Mouse (Mus musculus): ENCODE measurements around the gene Rpl31.

GRCm38 (mm10) chr1:39376726-39377240 is 9.1 kb downstream of the Rpl31 start:
- no peak for TF ChIP-seq MAX (IDR thresholded peaks at IDR 0.05)
- TF ChIP-seq CTCF (IDR thresholded peaks at IDR 0.05; ENCODE audit: control insufficient read depth, insufficient read depth, insufficient read length), result no peak
- no peak for TF ChIP-seq MYOD1 (IDR thresholded peaks at IDR 0.05; ENCODE audit: control insufficient read depth, insufficient read length, low read depth)
- TF ChIP-seq USF1 (IDR thresholded peaks at IDR 0.05; ENCODE audit: low read depth), result no peak
